Mouse (Mus musculus) forebrain, postnatal 0 days (tissue): Measurements from ENCODE around the gene Gm9573. TPM values are rescaled to one million over a fixed set of nuclear protein-coding genes. Genes with fewer than 3 reads are reported as not detected.
A peak's percentile ranks its signal among the peaks of the same experiment; 100 is the strongest.

ENCODE experiments used
- ATAC-seq: fragments of 200-750 bp; cut with Nextera tagmentation; 2 replicates; pipeline ENCODE4 v1.8.0; 2017; ENCODE audit warnings: mild to moderate bottlenecking, moderate library complexity
- DNase-seq: peaks from one replicate; pipeline ENCODE4 v3.0.0-alpha.2; 2015
- H3K27ac ChIP-seq: fragments of 300-500 bp; sonication (generic); 2 replicates; pipeline ENCODE4 v1.5.1; 2014; ENCODE audit warnings: low read depth, mild to moderate bottlenecking, antibody characterized with exemption, low read length, moderate library complexity, mixed read lengths
- H3K27me3 ChIP-seq: fragments of 300-500 bp; sonication (generic); 2 replicates; pipeline ENCODE4 v1.6.1; 2014; ENCODE audit warnings: mild to moderate bottlenecking, low read length, mixed read lengths; ENCODE audit not compliant: insufficient read depth
- H3K36me3 ChIP-seq: fragments of 300-500 bp; sonication (generic); 2 replicates; pipeline ENCODE4 v1.6.1; 2014; ENCODE audit warnings: mild to moderate bottlenecking, moderate library complexity; ENCODE audit not compliant: insufficient read depth
- H3K4me1 ChIP-seq: fragments of 300-500 bp; sonication (generic); 2 replicates; pipeline ENCODE4 v1.6.1; 2014; ENCODE audit warnings: antibody characterized with exemption; ENCODE audit not compliant: insufficient read depth
- H3K4me2 ChIP-seq: fragments of 300-500 bp; sonication (generic); 2 replicates; pipeline ENCODE4 v1.6.1; 2014; ENCODE audit warnings: low read depth, mild to moderate bottlenecking, moderate library complexity
- H3K4me3 ChIP-seq: fragments of 300-500 bp; sonication (generic); 2 replicates; pipeline ENCODE4 v1.5.1; 2014; ENCODE audit warnings: low read depth, low read length, mixed read lengths
- H3K9ac ChIP-seq: fragments of 300-500 bp; sonication (generic); 2 replicates; pipeline ENCODE4 v1.6.1; 2014; ENCODE audit warnings: mild to moderate bottlenecking
- H3K9me3 ChIP-seq: fragments of 300-500 bp; sonication (generic); 2 replicates; pipeline ENCODE4 v1.6.1; 2016; ENCODE audit warnings: low read length
- CTCF ChIP-seq: sonication (generic); IDR thresholded peaks from 2 replicates; pipeline ENCODE4 v1.5.1; 2016; ENCODE audit warnings: antibody characterized with exemption, control low read depth, low read depth
- WGBS: fragments of 180-500 bp; shearing (Covaris S2); extraction: QIAGEN DNeasy Blood & Tissue Kit; methylation state at CpG from one replicate; pipeline ENCODE4 v1.1.7; 2014; 5-methylcytosine and 5-hydroxymethylcytosine counted together
- polyA plus RNA-seq: library from polyadenylated mRNA; unstranded; fragments of >200 nt; fragmentation: Nextera tagmentation; extraction: Ambion mirVana; gene quantifications from 2 replicates; pipeline ENCODE4 v1.2.1, GENCODE M21; 2015
- total RNA-seq: library from RNA; depleted of rRNA; stranded (reverse); fragments of >200 nt; gene quantifications from 2 replicates; pipeline ENCODE4 v1.2.3, GENCODE M21; 2014

The Gm9573 gene
- total and polyA plus RNA-seq, 2 experiments from 2014 or later = not detected

GRCm38 (mm10) chr17:35635699-35636111 lies 9.3 kb upstream of the Gm9573 start:
- Histone ChIP-seq H3K4me2 (peak overlapping the region; percentile 58), H3K27me3 (no peaks in the 10 kb centered on the region), H3K4me3 (peak overlapping the region; percentile 43), H3K9me3 (no peaks in the 10 kb centered on the region), H3K4me1 (no peaks in the 10 kb centered on the region), H3K36me3 (no peaks in the 10 kb centered on the region), H3K9ac (peak overlapping the region; percentile 45), H3K27ac (peak overlapping the region; percentile 73)
- under 1% methylated on average over 15 of the region's 15 CpGs for WGBS
- ATAC-seq (peak; percentile 83), DNase-seq (peak; percentile 91)
- TF ChIP-seq CTCF = peak; percentile 85

- Histone ChIP-seq H3K27me3 (no peaks in the 10 kb centered on the region), H3K27ac (no peak overlapping the region), H3K4me3 (no peak overlapping the region), H3K36me3 (no peaks in the 10 kb centered on the region), H3K4me2 (no peak overlapping the region), H3K9me3 (no peaks in the 10 kb centered on the region), H3K4me1 (no peaks in the 10 kb centered on the region), H3K9ac (no peak overlapping the region)
- peak; percentile 28; the same call in 1 of the 2 replicates for ATAC-seq
- 83% methylated on average over 3 of the region's 3 CpGs for WGBS
- TF ChIP-seq CTCF = peak; percentile 50
- peak; percentile 27 for DNase-seq
These were observed 8.8 kb upstream of the Gm9573 start for GRCm38 (mm10) chr17:35635202-35635601.

GRCm38 (mm10) chr17:35633992-35634391 lies 7.6 kb upstream of the Gm9573 start:
- ATAC-seq = peak; percentile 51

GRCm38 (mm10) chr17:35617127-35617526 lies 9.3 kb downstream of the Gm9573 start:
- WGBS = 82% methylated on average over 4 of the region's 4 CpGs
- Histone ChIP-seq H3K4me3 (no peak overlapping the region), H3K9ac (no peak overlapping the region), H3K4me1 (no peaks in the 10 kb centered on the region), H3K9me3 (no peaks in the 10 kb centered on the region), H3K27me3 (no peaks in the 10 kb centered on the region), H3K4me2 (no peak overlapping the region), H3K36me3 (no peaks in the 10 kb centered on the region), H3K27ac (no peak overlapping the region)
- DNase-seq (no peak), ATAC-seq (no peak)
- TF ChIP-seq CTCF = no peak

More at GRCm38 (mm10) chr17:35633992-35634391, 7.6 kb upstream of the Gm9573 start:
- WGBS = 3% methylated on average over 1 of the region's 1 CpGs
- peak; percentile 62 for TF ChIP-seq CTCF
- H3K36me3 ChIP-seq = no peaks in the 10 kb centered on the region
- peak; percentile 63 for DNase-seq
- no peaks in the 10 kb centered on the region for H3K27me3 ChIP-seq
- no peak overlapping the region for H3K4me2 ChIP-seq
- H3K4me1 ChIP-seq = no peaks in the 10 kb centered on the region
- no peak overlapping the region for H3K4me3 ChIP-seq
- 0 out of 2 replicates have a peak overlapping the region, but pooled peaks have one; percentile 24 for H3K27ac ChIP-seq
- H3K9ac ChIP-seq = no peak overlapping the region
- H3K9me3 ChIP-seq = no peaks in the 10 kb centered on the region

GRCm38 (mm10) chr17:35601736-35602354 lies 24.6 kb downstream of the Gm9573 start:
- H3K36me3 ChIP-seq = no peaks in the 10 kb centered on the region
- WGBS = 48% methylated on average over 8 of the region's 8 CpGs
- H3K4me2 ChIP-seq = no peak overlapping the region
- no peak overlapping the region for H3K4me3 ChIP-seq
- H3K9ac ChIP-seq = no peak overlapping the region
- TF ChIP-seq CTCF = no peak
- ATAC-seq = no peak
- no peak for DNase-seq
- no peaks in the 10 kb centered on the region for H3K9me3 ChIP-seq
- no peak overlapping the region for H3K27ac ChIP-seq
- H3K4me1 ChIP-seq = no peaks in the 10 kb centered on the region
- no peaks in the 10 kb centered on the region for H3K27me3 ChIP-seq

- Histone ChIP-seq H3K9ac (no peak within 1 kb of the TSS), H3K36me3 (no peaks in the 10 kb centered on the region), H3K4me3 (no peak within 1 kb of the TSS), H3K27me3 (no peaks in the 10 kb centered on the region), H3K27ac (no peak within 1 kb of the TSS), H3K4me1 (no peaks in the 10 kb centered on the region), H3K9me3 (no peaks in the 10 kb centered on the region), H3K4me2 (no peak within 1 kb of the TSS)
- no peak for TF ChIP-seq CTCF
- 71% methylated on average over 2 of the region's 2 CpGs for WGBS
- DNase-seq (no peak), ATAC-seq (no peak)
These were observed 25.2 kb downstream of the Gm9573 start, which contains the start of gene Sfta2 for GRCm38 (mm10) chr17:35601249-35601648. Gene Sfta2 (plus strand): TSS chr17:35601549.

- Histone ChIP-seq H3K27me3 (no peaks in the 10 kb centered on the region; the same call in 1 of the 2 replicates), H3K4me1 (no peaks in the 10 kb centered on the region), H3K27ac (no peak overlapping the region), H3K4me2 (no peak overlapping the region), H3K4me3 (no peak overlapping the region), H3K36me3 (no peaks in the 10 kb centered on the region), H3K9me3 (no peaks in the 10 kb centered on the region), H3K9ac (no peak overlapping the region)
- 97% methylated on average over 3 of the region's 3 CpGs for WGBS
- TF ChIP-seq CTCF = no peak
- no peak for DNase-seq
- ATAC-seq = no peak
These were observed 29.0 kb downstream of the Gm9573 start for GRCm38 (mm10) chr17:35597399-35597798.
